ENCODE assay signal across 15 mouse cellular contexts in the genomic region with DNA sequence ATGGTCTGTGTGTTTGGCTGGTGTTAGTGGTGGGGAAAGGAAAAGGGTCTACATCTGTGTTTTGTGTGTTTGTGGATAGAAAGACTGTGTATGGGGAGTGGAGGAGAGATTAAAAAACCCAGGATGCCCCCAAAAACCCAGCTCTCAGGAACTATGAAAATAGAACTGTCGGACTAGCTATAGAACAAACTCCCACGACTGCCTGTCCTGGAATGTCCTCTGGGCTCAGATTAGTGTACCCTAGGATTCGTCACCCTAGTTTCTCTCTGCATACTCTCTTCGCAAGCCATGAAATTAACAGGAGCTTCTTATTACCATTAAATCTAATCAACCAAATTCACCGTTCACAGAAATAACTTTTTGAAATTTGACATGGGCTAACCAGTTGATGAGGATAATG.
"Had no signal": no experiment of that assay in that cellular context is flagged by ENCODE, and none has a peak within 500 bp of the region (broad histone marks: within the 10 kb centered on the region; RNA-seq: fewer than 3 reads in every experiment).

No protein-coding gene starts in this region.

- DNase-seq: gastrocnemius, adult 2 months; gastrocnemius, postnatal 10 days; gastrocnemius, postnatal 25 days; heart, adult 11 months; heart, adult 2 months; heart, postnatal 14 days; heart, postnatal 36 days; kidney, adult 18-20 months; kidney, postnatal 14 days; layer of hippocampus, adult 9-11 months; layer of hippocampus, postnatal 36 days; left cerebral cortex, postnatal 4 days had no signal

- ATAC-seq: hindbrain, postnatal 0 days; intestine, embryonic 16.5 days; liver, embryonic 12.5 days had no signal
